Comparison of ENCODE assay signal across 21 mouse cellular contexts in genomic region chrX:107116333-107116732, GRCm38 (mm10). TPM values are rescaled to one million over a fixed set of nuclear protein-coding genes. Genes with fewer than 3 reads are reported as not detected.
DNase-seq lines count a peak whose midpoint lies in the region; ATAC-seq lines count a peak whose summit lies in the region.
"Had no signal": no experiment of that assay in that cellular context is flagged by ENCODE, and none has a peak within 500 bp of the region (broad histone marks: within the 10 kb centered on the region; RNA-seq: fewer than 3 reads in every experiment).

No protein-coding gene starts in this region.

- peak; percentile 2 for DNase-seq in NIH3T3 (ENCODE audit: low read depth)
- no peak for DNase-seq in cerebellum, postnatal 25 days
- DNase-seq in layer of hippocampus, adult 18-20 months (ENCODE audit: low spot score in 2 of 2) = no peak
- DNase-seq in embryo, embryonic 10.5 days (ENCODE audit: low spot score) = no peak
- DNase-seq: adrenal gland, adult 8-10 months; adrenal gland, postnatal 14 days; adrenal gland, postnatal 36 days; cerebellum, adult 11-12 months; cerebellum, adult 2 months; cerebellum, adult 9-10 months; cerebellum, postnatal 10 days; cerebellum, postnatal 36 days; forebrain, postnatal 0 days had no signal

- ATAC-seq in granulocyte monocyte progenitor cell, adult 5-6 weeks (replicated peaks; ENCODE audit: poor library complexity, severe bottlenecking) = peak; percentile 73
- 0 out of 2 replicates have a peak, but pooled peaks have one; percentile 23 for ATAC-seq in megakaryocyte progenitor cell, adult 5-6 weeks (replicated peaks; ENCODE audit: poor library complexity)
- ATAC-seq: activated CD4-positive, CD25-positive, alpha-beta regulatory T cell, adult 4 months; forebrain, embryonic 13.5 days; forebrain, embryonic 15.5 days; forebrain, postnatal 0 days; Patski had no signal

RNA-seq across cellular contexts. Expression of gene P2ry10, which starts 28.0 kb away (rescaled TPM):
- not detected in 2 replicates for total RNA-seq in granulocyte monocyte progenitor cell, adult 5-6 weeks (2014; fragmentation: Nextera tagmentation)
- total RNA-seq in granulocyte monocyte progenitor cell, adult 5-6 weeks (2017) = 0.57 and 0.99 TPM in 2 replicates
- total RNA-seq in megakaryocyte progenitor cell, adult 5-6 weeks (2015) = 1.5 and 1.7 TPM in 2 replicates
- 0.62 and 1.3 TPM in 2 replicates for total RNA-seq in megakaryocyte progenitor cell, adult 5-6 weeks (2017)
- total RNA-seq in layer of hippocampus, adult 18-20 months (2021) = not detected
- total RNA-seq: ES-E14, MEL had no signal

RNA-seq across cellular contexts. Expression of gene P2ry10b, which starts 32.4 kb away (rescaled TPM):
- total RNA-seq in granulocyte monocyte progenitor cell, adult 5-6 weeks (2014; fragmentation: Nextera tagmentation) = 0.11 TPM in 1 of 2 replicates, not detected in the other
- 0.15 and 0.34 TPM in 2 replicates for total RNA-seq in granulocyte monocyte progenitor cell, adult 5-6 weeks (2017)
- 0.29 and 0.44 TPM in 2 replicates for total RNA-seq in megakaryocyte progenitor cell, adult 5-6 weeks (2015)
- 0.08 and 0.20 TPM in 2 replicates for total RNA-seq in megakaryocyte progenitor cell, adult 5-6 weeks (2017)
- total RNA-seq in layer of hippocampus, adult 18-20 months (2021) = under 1 TPM; 0.30 to 0.33 TPM
- total RNA-seq: MEL had no signal
